Mouse (Mus musculus): ENCODE data around the gene Tmed5.

GRCm38 (mm10) chr5:108097676-108098075, 34.7 kb downstream of the Tmed5 start:
- TF ChIP-seq EP300 (IDR thresholded peaks at IDR 0.05), result no peak
- TF ChIP-seq CTCF (IDR thresholded peaks at IDR 0.05), result no peak

Data from lung, postnatal 0 days (tissue).